Mouse (Mus musculus) E14TG2a.4 (cell line): ENCODE results near the gene Hsd17b2.

Source experiments
- CTCF ChIP-seq: conservative IDR thresholded peaks from 2 replicates; pipeline ENCODE4 v1.5.1; 2014; ENCODE audit warnings: low read length
- NANOG ChIP-seq: IDR thresholded peaks from 2 replicates; pipeline ENCODE4 v1.6.1; 2014; ENCODE audit warnings: borderline replicate concordance, low read length, mixed read lengths

- TF ChIP-seq CTCF (no peak), NANOG (no peak)
These were observed 458 bp upstream of the Hsd17b2 start for GRCm38 (mm10) chr8:117701246-117701645.
